Mouse (Mus musculus) heart, postnatal 0 days (tissue): Measurements from ENCODE around the gene Gimap9.

Experiments
- CTCF ChIP-seq: IDR thresholded peaks from 2 replicates; pipeline ENCODE4 v1.5.1; 2016; ENCODE audit warnings: antibody characterized with exemption, control low read depth, low read depth
- EP300 ChIP-seq: IDR thresholded peaks from 2 replicates; pipeline ENCODE4 v1.6.1; 2016; ENCODE audit warnings: antibody characterized with exemption, low read depth

- TF ChIP-seq CTCF = no peak
- TF ChIP-seq EP300 = no peak
Observed at GRCm38 (mm10) chr6:48698888-48699287, 23.0 kb downstream of the Gimap9 start.
